Mouse (Mus musculus): ENCODE measurements around the gene Sh3pxd2a.

Gene Sh3pxd2a

GRCm38 (mm10) chr19:47330743-47331227, 133.4 kb downstream of the Sh3pxd2a start:
- DNase-seq, result peak; percentile 62

- no peak for DNase-seq
Measured at GRCm38 (mm10) chr19:47329102-47329501, 135.1 kb downstream of the Sh3pxd2a start.

GRCm38 (mm10) chr19:47327896-47328882, 136.0 kb downstream of the Sh3pxd2a start:
- no peak for DNase-seq

- DNase-seq, result no peak
Measured at GRCm38 (mm10) chr19:47325881-47326280, 138.3 kb downstream of the Sh3pxd2a start.

- no peak for DNase-seq
Measured at GRCm38 (mm10) chr19:47323096-47323849, 140.9 kb downstream of the Sh3pxd2a start.

- peak; percentile 54 for DNase-seq
Measured at GRCm38 (mm10) chr19:47320331-47320668, 143.9 kb downstream of the Sh3pxd2a start.

GRCm38 (mm10) chr19:47319521-47320330, 144.5 kb downstream of the Sh3pxd2a start:
- no peak for DNase-seq

- no peak for DNase-seq
Measured at GRCm38 (mm10) chr19:47319061-47319460, 145.1 kb downstream of the Sh3pxd2a start.

- peak; percentile 34 for DNase-seq
Measured at GRCm38 (mm10) chr19:47317063-47317938, 146.9 kb downstream of the Sh3pxd2a start.

- no peak for DNase-seq
Measured at GRCm38 (mm10) chr19:47316288-47317062, 147.7 kb downstream of the Sh3pxd2a start.

- DNase-seq, result no peak
Measured at GRCm38 (mm10) chr19:47315917-47316265, 148.3 kb downstream of the Sh3pxd2a start.

GRCm38 (mm10) chr19:47315091-47315916, 148.9 kb downstream of the Sh3pxd2a start:
- no peak for DNase-seq

GRCm38 (mm10) chr19:47314076-47314941, 149.9 kb downstream of the Sh3pxd2a start:
- DNase-seq, result peak; percentile 54

- DNase-seq, result no peak
Measured at GRCm38 (mm10) chr19:47313387-47314075, 150.7 kb downstream of the Sh3pxd2a start.

GRCm38 (mm10) chr19:47311162-47311561, 153.0 kb downstream of the Sh3pxd2a start:
- DNase-seq, result peak; percentile 33

- DNase-seq, result no peak
Measured at GRCm38 (mm10) chr19:47309824-47310223, 154.4 kb downstream of the Sh3pxd2a start.

- DNase-seq, result no peak
Measured at GRCm38 (mm10) chr19:47306917-47307315, 157.3 kb downstream of the Sh3pxd2a start.

Measured in liver (tissue).